Mouse (Mus musculus): Measurements from ENCODE around the gene Tspoap1. TPM values are rescaled to one million over a fixed set of nuclear protein-coding genes. Genes with fewer than 3 reads are reported as not detected.

The Tspoap1 gene
- total RNA-seq (2023), result 5.5 TPM

DNA sequence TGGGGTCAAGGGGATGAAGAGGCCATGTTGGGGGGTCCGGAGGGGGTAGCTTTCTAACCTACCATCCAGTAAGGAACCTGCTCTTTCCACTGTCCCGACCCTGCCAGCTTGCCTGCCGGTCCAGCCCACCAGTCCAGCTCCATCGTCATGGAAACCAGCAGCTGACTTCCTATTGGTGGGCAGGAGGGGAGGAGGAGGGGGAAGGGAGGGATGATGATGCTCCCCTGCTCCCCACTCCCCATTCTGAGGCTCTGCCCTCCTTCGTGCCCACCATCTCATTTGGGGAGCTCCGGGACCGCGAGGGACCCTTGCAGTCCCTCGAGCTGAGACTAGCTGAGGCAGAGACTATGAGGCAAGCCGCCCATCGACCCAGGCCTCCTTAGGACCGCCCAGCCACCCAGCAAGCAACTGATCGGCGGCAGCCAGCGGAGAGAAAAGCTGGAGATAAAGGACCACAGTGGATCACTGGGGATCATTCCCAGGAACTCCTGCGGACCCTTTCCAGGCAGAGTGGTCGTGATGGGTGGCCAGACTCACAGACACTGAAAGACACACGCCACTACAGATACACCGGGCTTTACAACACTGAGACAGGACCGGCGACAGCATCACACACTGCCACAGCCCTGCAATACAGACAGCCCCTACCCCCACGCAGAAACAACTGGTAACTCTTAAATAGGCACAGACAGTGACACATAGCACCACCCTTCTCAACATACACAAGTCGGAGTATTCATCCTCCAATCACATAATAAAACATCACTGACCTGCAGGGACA is at the start of gene Tspoap1:
TSS of gene Tspoap1 (plus strand) at position 241 of the 781 bp plus-strand sequence.

DNA sequence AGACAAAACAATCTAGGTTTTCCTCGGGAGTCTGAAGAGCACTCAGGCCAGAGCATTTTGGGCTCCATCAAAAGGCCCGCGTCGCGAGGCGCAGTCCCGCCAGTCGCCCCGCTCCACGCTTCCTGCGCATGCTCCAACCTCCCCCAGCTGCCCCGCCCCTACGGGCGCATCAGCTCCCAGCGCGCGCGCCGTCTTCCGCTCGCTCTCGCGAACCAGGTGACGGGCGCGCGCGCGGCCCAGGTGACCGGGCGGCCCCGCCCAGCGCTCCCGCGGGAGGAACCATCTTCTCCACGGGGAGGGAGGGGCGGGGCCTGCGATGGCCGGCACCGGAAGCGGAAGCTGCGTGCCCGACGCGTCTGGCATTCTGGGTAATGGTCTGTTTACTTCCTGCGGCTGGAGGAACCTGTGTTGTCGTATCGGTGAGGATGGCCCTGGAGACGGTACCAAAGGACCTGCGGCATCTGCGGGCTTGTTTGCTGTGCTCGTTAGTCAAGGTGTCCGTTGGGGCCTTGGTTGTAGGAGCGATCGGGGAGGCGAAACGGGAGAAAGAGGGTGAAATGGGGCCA is 23.1 kb upstream of the Tspoap1 start, which contains the start of gene Supt4a:
TSS of gene Supt4a (plus strand) at position 378 of the 566 bp plus-strand sequence.

GRCm38 (mm10) chr11:87793460-87793859 is 33.1 kb downstream of the Tspoap1 start, which contains the start of gene Mpo:
TSS of gene Mpo (plus strand) at chr11:87793581.

GRCm38 (mm10) chr11:87828239-87828900 is 68.0 kb downstream of the Tspoap1 start, which contains the start of gene Lpo:
TSS of gene Lpo (minus strand) at chr11:87828289.

Other genes with a start within 250 kb of the Tspoap1 start
- gene Gm11492, start 193.9 kb upstream of the Tspoap1 start, total RNA-seq (2023), result not detected
- 2.9 TPM for gene Sept4, start 191.6 kb upstream of the Tspoap1 start, total RNA-seq (2023)
- gene Mtmr4, start 168.4 kb upstream of the Tspoap1 start, total RNA-seq (2023), result 21.9 TPM
- gene Hsf5, start 143.4 kb upstream of the Tspoap1 start, total RNA-seq (2023), result 0.15 TPM
- 2.1 TPM for gene Rnf43, start 97.8 kb upstream of the Tspoap1 start, total RNA-seq (2023)
- gene Supt4a, start 23.0 kb upstream of the Tspoap1 start, total RNA-seq (2023), result 135 TPM
- gene Mpo, start 33.0 kb downstream of the Tspoap1 start, total RNA-seq (2023), result 0.80 TPM
- not detected for gene Lpo, start 67.7 kb downstream of the Tspoap1 start, total RNA-seq (2023)
- gene Mks1, start 92.7 kb downstream of the Tspoap1 start, total RNA-seq (2023), result 11.3 TPM
- gene Epx, start 115.0 kb downstream of the Tspoap1 start, total RNA-seq (2023), result not detected
- gene Olfr462, start 131.7 kb downstream of the Tspoap1 start, total RNA-seq (2023), result not detected
- not detected for gene Olfr463, start 136.8 kb downstream of the Tspoap1 start, total RNA-seq (2023)
- gene Olfr464, start 160.4 kb downstream of the Tspoap1 start, total RNA-seq (2023), result not detected
- 11.6 TPM for gene Dynll2, start 227.0 kb downstream of the Tspoap1 start, total RNA-seq (2023)

Data from CD8-positive naive resting alpha-beta T cell, adult 57 days (primary cell).